Mouse (Mus musculus) limb, embryonic 10.5 days (tissue): ENCODE data around the gene Lsm12. TPM values are rescaled to one million over a fixed set of nuclear protein-coding genes. Genes with fewer than 3 reads are reported as not detected.
A peak's percentile ranks its signal among the peaks of the same experiment; 100 is the strongest.

ENCODE experiments used
- DNase-seq: peaks from one replicate; pipeline ENCODE4 v3.0.0-alpha.2; 2017; ENCODE audit warnings: low spot score
- H3K27ac ChIP-seq: fragments of 300-500 bp; sonication (generic); 2 replicates; pipeline ENCODE4 v1.5.1; 2016; ENCODE audit warnings: mild to moderate bottlenecking
- H3K27me3 ChIP-seq: fragments of 300-500 bp; sonication (generic); 2 replicates; pipeline ENCODE4 v1.6.1; 2016; ENCODE audit warnings: low read depth, mild to moderate bottlenecking; ENCODE audit not compliant: poor library complexity, severe bottlenecking
- H3K36me3 ChIP-seq: fragments of 300-500 bp; sonication (generic); 2 replicates; pipeline ENCODE4 v1.6.1; 2016; ENCODE audit warnings: mild to moderate bottlenecking, moderate library complexity
- H3K4me1 ChIP-seq: fragments of 300-500 bp; sonication (generic); 2 replicates; pipeline ENCODE4 v1.6.1; 2016
- H3K4me3 ChIP-seq: fragments of 300-500 bp; sonication (generic); 2 replicates; pipeline ENCODE4 v1.5.1; 2016; ENCODE audit warnings: mild to moderate bottlenecking, moderate library complexity
- H3K9me3 ChIP-seq: fragments of 300-500 bp; sonication (generic); replicated peaks from 2 replicates; pipeline ENCODE4 v1.6.1; 2016; ENCODE audit warnings: mild to moderate bottlenecking
- WGBS: fragments of 180-500 bp; shearing (Covaris S2); methylation state at CpG from one replicate; pipeline ENCODE4 v1.1.7; 2016; 5-methylcytosine and 5-hydroxymethylcytosine counted together
- polyA plus RNA-seq: library from polyadenylated mRNA; unstranded; fragments of >200 nt; fragmentation: Nextera tagmentation; extraction: Ambion mirVana; gene quantifications from 2 replicates; pipeline ENCODE4 v1.2.1, GENCODE M21; 2016

Gene Lsm12
- polyA plus RNA-seq, 1 experiment from 2014 or later, result 125 TPM

- Histone ChIP-seq H3K27me3 (peaks cover 9% of the 10 kb centered on the region), H3K4me3 (no peak overlapping the region), H3K27ac (0 out of 2 replicates have a peak overlapping the region, but pooled peaks have one; percentile 28), H3K36me3 (peaks cover 9% of the 10 kb centered on the region), H3K4me1 (peaks cover 78% of the 10 kb centered on the region), H3K9me3 (no peaks in the 10 kb centered on the region)
- DNase-seq, result no peak
- WGBS, result 38% methylated on average over 5 of the region's 5 CpGs
These were observed 25.9 kb upstream of the Lsm12 start for GRCm38 (mm10) chr11:102211011-102211410.

- no peak overlapping the region for H3K4me3 ChIP-seq
- peaks cover 17% of the 10 kb centered on the region for H3K36me3 ChIP-seq
- peaks cover 9% of the 10 kb centered on the region for H3K27me3 ChIP-seq
- H3K27ac ChIP-seq, result no peak overlapping the region
- no peaks in the 10 kb centered on the region for H3K9me3 ChIP-seq
- 66% methylated on average over 3 of the region's 3 CpGs for WGBS
- DNase-seq, result no peak
- peaks cover 70% of the 10 kb centered on the region for H3K4me1 ChIP-seq
These were observed 25.1 kb upstream of the Lsm12 start for GRCm38 (mm10) chr11:102210185-102210584.

- no peak for DNase-seq
- Histone ChIP-seq H3K4me1 (peaks cover 66% of the 10 kb centered on the region), H3K27ac (no peak overlapping the region), H3K36me3 (peaks cover 22% of the 10 kb centered on the region), H3K9me3 (no peaks in the 10 kb centered on the region), H3K4me3 (no peak overlapping the region), H3K27me3 (peaks cover 9% of the 10 kb centered on the region)
- WGBS, result 17% methylated on average over 2 of the region's 2 CpGs
These were observed 24.6 kb upstream of the Lsm12 start for GRCm38 (mm10) chr11:102209742-102210141.

GRCm38 (mm10) chr11:102208846-102209245, 23.8 kb upstream of the Lsm12 start:
- peaks cover 57% of the 10 kb centered on the region for H3K4me1 ChIP-seq
- peaks cover 30% of the 10 kb centered on the region for H3K36me3 ChIP-seq
- WGBS, result 60% methylated on average over 4 of the region's 4 CpGs
- no peak overlapping the region for H3K4me3 ChIP-seq
- no peak for DNase-seq
- peaks cover 9% of the 10 kb centered on the region for H3K27me3 ChIP-seq
- peak overlapping the region; percentile 38; the same call in 1 of the 2 replicates for H3K27ac ChIP-seq
- no peaks in the 10 kb centered on the region for H3K9me3 ChIP-seq

- Histone ChIP-seq H3K4me3 (no peak overlapping the region), H3K4me1 (peaks cover 51% of the 10 kb centered on the region)
These were observed 23.0 kb upstream of the Lsm12 start for GRCm38 (mm10) chr11:102207825-102208777.

GRCm38 (mm10) chr11:102206481-102206880, 21.4 kb upstream of the Lsm12 start:
- Histone ChIP-seq H3K4me1 (peaks cover 53% of the 10 kb centered on the region), H3K27me3 (peaks cover 9% of the 10 kb centered on the region), H3K9me3 (no peaks in the 10 kb centered on the region), H3K4me3 (0 out of 2 replicates have a peak overlapping the region, but pooled peaks have one; percentile 23), H3K27ac (peak overlapping the region; percentile 43; the same call in 1 of the 2 replicates), H3K36me3 (peaks cover 52% of the 10 kb centered on the region)
- WGBS, result 60% methylated on average over 30 of the region's 30 CpGs
- DNase-seq, result no peak

More at GRCm38 (mm10) chr11:102207825-102208777, 23.0 kb upstream of the Lsm12 start:
- no peaks in the 10 kb centered on the region for H3K9me3 ChIP-seq
- H3K27me3 ChIP-seq, result peaks cover 9% of the 10 kb centered on the region
- 64% methylated on average over 11 of the region's 11 CpGs for WGBS
- H3K36me3 ChIP-seq, result peaks cover 38% of the 10 kb centered on the region
- DNase-seq, result no peak
- peak overlapping the region; percentile 38; the same call in 1 of the 2 replicates for H3K27ac ChIP-seq

- WGBS, result 80% methylated on average over 12 of the region's 12 CpGs
- Histone ChIP-seq H3K27me3 (peaks cover 4% of the 10 kb centered on the region), H3K4me3 (no peak overlapping the region), H3K36me3 (peaks cover 98% of the 10 kb centered on the region), H3K9me3 (no peaks in the 10 kb centered on the region), H3K27ac (peak overlapping the region; percentile 37; the same call in 1 of the 2 replicates), H3K4me1 (peaks cover 33% of the 10 kb centered on the region)
- DNase-seq, result no peak
These were observed 16.3 kb upstream of the Lsm12 start for GRCm38 (mm10) chr11:102201408-102201821.

GRCm38 (mm10) chr11:102199856-102200255, 14.8 kb upstream of the Lsm12 start:
- Histone ChIP-seq H3K4me1 (peaks cover 31% of the 10 kb centered on the region), H3K9me3 (no peaks in the 10 kb centered on the region), H3K36me3 (peaks cover 98% of the 10 kb centered on the region), H3K27ac (peak overlapping the region; percentile 37; the same call in 1 of the 2 replicates), H3K27me3 (no peaks in the 10 kb centered on the region), H3K4me3 (no peak overlapping the region)
- WGBS, result 25% methylated on average over 9 of the region's 9 CpGs
- no peak for DNase-seq

GRCm38 (mm10) chr11:102198245-102198644, 13.1 kb upstream of the Lsm12 start:
- DNase-seq, result no peak
- no peaks in the 10 kb centered on the region for H3K27me3 ChIP-seq
- WGBS, result 61% methylated on average over 6 of the region's 6 CpGs
- no peak overlapping the region for H3K27ac ChIP-seq
- H3K9me3 ChIP-seq, result no peaks in the 10 kb centered on the region
- peaks cover 98% of the 10 kb centered on the region for H3K36me3 ChIP-seq
- no peak overlapping the region for H3K4me3 ChIP-seq
- peaks cover 31% of the 10 kb centered on the region for H3K4me1 ChIP-seq

GRCm38 (mm10) chr11:102196018-102196797, 11.1 kb upstream of the Lsm12 start:
- peaks cover 23% of the 10 kb centered on the region for H3K4me1 ChIP-seq
- DNase-seq, result no peak
- 82% methylated on average over 21 of the region's 21 CpGs for WGBS
- no peaks in the 10 kb centered on the region for H3K9me3 ChIP-seq
- H3K27me3 ChIP-seq, result no peaks in the 10 kb centered on the region
- H3K4me3 ChIP-seq, result no peak overlapping the region
- peaks cover 94% of the 10 kb centered on the region for H3K36me3 ChIP-seq
- no peak overlapping the region for H3K27ac ChIP-seq

- no peak for DNase-seq
- no peak overlapping the region for H3K27ac ChIP-seq
- no peak overlapping the region for H3K4me3 ChIP-seq
- peaks cover 23% of the 10 kb centered on the region for H3K4me1 ChIP-seq
- H3K27me3 ChIP-seq, result no peaks in the 10 kb centered on the region
- peaks cover 71% of the 10 kb centered on the region for H3K36me3 ChIP-seq
- 84% methylated on average over 9 of the region's 9 CpGs for WGBS
- no peaks in the 10 kb centered on the region for H3K9me3 ChIP-seq
These were observed 8.8 kb upstream of the Lsm12 start for GRCm38 (mm10) chr11:102193657-102194440.

GRCm38 (mm10) chr11:102190848-102191247, 5.8 kb upstream of the Lsm12 start:
- no peak for DNase-seq
- WGBS, result 51% methylated on average over 4 of the region's 4 CpGs
- H3K36me3 ChIP-seq, result peaks cover 41% of the 10 kb centered on the region
- peak overlapping the region; percentile 70 for H3K4me3 ChIP-seq
- peaks cover 23% of the 10 kb centered on the region for H3K4me1 ChIP-seq
- H3K27me3 ChIP-seq, result no peaks in the 10 kb centered on the region
- peak overlapping the region; percentile 25; the same call in 1 of the 2 replicates for H3K27ac ChIP-seq
- no peaks in the 10 kb centered on the region for H3K9me3 ChIP-seq
